Mouse (Mus musculus): ENCODE results near the gene Olfr1396. TPM values are rescaled to one million over a fixed set of nuclear protein-coding genes. Genes with fewer than 3 reads are reported as not detected.

Gene Olfr1396
- total and polyA plus RNA-seq, 2 experiments from 2014 or later: 0.05 TPM

GRCm38 (mm10) chr11:49101500-49101899, 13.2 kb downstream of the Olfr1396 start:
- ATAC-seq: no peak

GRCm38 (mm10) chr11:49100409-49100808, 14.3 kb downstream of the Olfr1396 start:
- DNase-seq (no peak), ATAC-seq (no peak)
- WGBS: 82% methylated on average over 3 of the region's 3 CpGs

More at GRCm38 (mm10) chr11:49101500-49101899, 13.2 kb downstream of the Olfr1396 start:
- Histone ChIP-seq H3K36me3 (ENCODE audit: insufficient read depth) (no peaks in the 10 kb centered on the region), H3K27me3 (ENCODE audit: insufficient read depth, low read length) (no peaks in the 10 kb centered on the region; the same call in 1 of the 2 replicates), H3K4me3 (ENCODE audit: low read depth, low read length) (no peak overlapping the region), H3K27ac (ENCODE audit: low read depth, low read length) (no peak overlapping the region), H3K4me2 (ENCODE audit: low read depth) (no peak overlapping the region), H3K9ac (no peak overlapping the region), H3K9me3 (ENCODE audit: low read length) (no peaks in the 10 kb centered on the region), H3K4me1 (ENCODE audit: insufficient read depth) (no peaks in the 10 kb centered on the region)
- WGBS: 63% methylated on average over 5 of the region's 5 CpGs
- TF ChIP-seq CTCF (IDR thresholded peaks at IDR 0.05; ENCODE audit: low read depth): no peak
- no peak for DNase-seq

GRCm38 (mm10) chr11:49095367-49095766, 19.3 kb downstream of the Olfr1396 start:
- H3K9ac ChIP-seq: no peak overlapping the region

More at GRCm38 (mm10) chr11:49100409-49100808, 14.3 kb downstream of the Olfr1396 start:
- Histone ChIP-seq H3K36me3 (ENCODE audit: insufficient read depth) (no peaks in the 10 kb centered on the region), H3K9ac (no peak overlapping the region), H3K27me3 (ENCODE audit: insufficient read depth, low read length) (no peaks in the 10 kb centered on the region; the same call in 1 of the 2 replicates), H3K4me2 (ENCODE audit: low read depth) (no peak overlapping the region), H3K4me1 (ENCODE audit: insufficient read depth) (no peaks in the 10 kb centered on the region), H3K4me3 (ENCODE audit: low read depth, low read length) (no peak overlapping the region), H3K9me3 (ENCODE audit: low read length) (no peaks in the 10 kb centered on the region), H3K27ac (ENCODE audit: low read depth, low read length) (no peak overlapping the region)
- no peak for TF ChIP-seq CTCF (IDR thresholded peaks at IDR 0.05; ENCODE audit: low read depth)

GRCm38 (mm10) chr11:49093861-49094660, 20.6 kb downstream of the Olfr1396 start:
- Histone ChIP-seq H3K27ac (ENCODE audit: low read depth, low read length) (no peak overlapping the region), H3K4me2 (ENCODE audit: low read depth) (no peak overlapping the region), H3K4me1 (ENCODE audit: insufficient read depth) (no peaks in the 10 kb centered on the region), H3K27me3 (ENCODE audit: insufficient read depth, low read length) (no peaks in the 10 kb centered on the region), H3K4me3 (ENCODE audit: low read depth, low read length) (no peak overlapping the region), H3K36me3 (ENCODE audit: insufficient read depth) (no peaks in the 10 kb centered on the region), H3K9ac (no peak overlapping the region), H3K9me3 (ENCODE audit: low read length) (no peaks in the 10 kb centered on the region)
- DNase-seq (no peak), ATAC-seq (no peak)
- no peak for TF ChIP-seq CTCF (IDR thresholded peaks at IDR 0.05; ENCODE audit: low read depth)
- WGBS: 94% methylated on average over 6 of the region's 6 CpGs

More at GRCm38 (mm10) chr11:49095367-49095766, 19.3 kb downstream of the Olfr1396 start:
- H3K27me3 ChIP-seq (ENCODE audit: insufficient read depth, low read length): no peaks in the 10 kb centered on the region
- H3K27ac ChIP-seq (ENCODE audit: low read depth, low read length): no peak overlapping the region
- no peaks in the 10 kb centered on the region for H3K4me1 ChIP-seq (ENCODE audit: insufficient read depth)
- no peaks in the 10 kb centered on the region for H3K9me3 ChIP-seq (ENCODE audit: low read length)
- WGBS: 57% methylated on average over 4 of the region's 4 CpGs
- ATAC-seq (no peak), DNase-seq (no peak)
- H3K4me2 ChIP-seq (ENCODE audit: low read depth): no peak overlapping the region
- no peak overlapping the region for H3K4me3 ChIP-seq (ENCODE audit: low read depth, low read length)
- no peak for TF ChIP-seq CTCF (IDR thresholded peaks at IDR 0.05; ENCODE audit: low read depth)
- no peaks in the 10 kb centered on the region for H3K36me3 ChIP-seq (ENCODE audit: insufficient read depth)

- Histone ChIP-seq H3K4me2 (ENCODE audit: low read depth) (no peak overlapping the region), H3K9me3 (ENCODE audit: low read length) (no peaks in the 10 kb centered on the region), H3K4me3 (ENCODE audit: low read depth, low read length) (no peak overlapping the region), H3K9ac (no peak overlapping the region), H3K27me3 (ENCODE audit: insufficient read depth, low read length) (no peaks in the 10 kb centered on the region), H3K4me1 (ENCODE audit: insufficient read depth) (no peaks in the 10 kb centered on the region), H3K36me3 (ENCODE audit: insufficient read depth) (no peaks in the 10 kb centered on the region), H3K27ac (ENCODE audit: low read depth, low read length) (no peak overlapping the region)
- TF ChIP-seq CTCF (IDR thresholded peaks at IDR 0.05; ENCODE audit: low read depth): no peak
- no peak for ATAC-seq
- no peak for DNase-seq
- WGBS: 90% methylated on average over 2 of the region's 2 CpGs
Observed at GRCm38 (mm10) chr11:49092786-49093185, 21.9 kb downstream of the Olfr1396 start.

- no peak overlapping the region for H3K9ac ChIP-seq
- no peaks in the 10 kb centered on the region for H3K36me3 ChIP-seq (ENCODE audit: insufficient read depth)
- TF ChIP-seq CTCF (IDR thresholded peaks at IDR 0.05; ENCODE audit: low read depth): no peak
- H3K27me3 ChIP-seq (ENCODE audit: insufficient read depth, low read length): no peaks in the 10 kb centered on the region
- no peak overlapping the region for H3K4me2 ChIP-seq (ENCODE audit: low read depth)
- ATAC-seq: no peak
- H3K27ac ChIP-seq (ENCODE audit: low read depth, low read length): no peak overlapping the region
- no peaks in the 10 kb centered on the region for H3K9me3 ChIP-seq (ENCODE audit: low read length)
- H3K4me3 ChIP-seq (ENCODE audit: low read depth, low read length): no peak overlapping the region
- H3K4me1 ChIP-seq (ENCODE audit: insufficient read depth): no peaks in the 10 kb centered on the region
- WGBS: 97% methylated on average over 1 of the region's 1 CpGs
- DNase-seq: no peak
Observed at GRCm38 (mm10) chr11:49092053-49092586, 22.6 kb downstream of the Olfr1396 start.

- H3K27ac ChIP-seq (ENCODE audit: low read depth, low read length): no peak overlapping the region
- H3K36me3 ChIP-seq (ENCODE audit: insufficient read depth): no peaks in the 10 kb centered on the region
- TF ChIP-seq CTCF (IDR thresholded peaks at IDR 0.05; ENCODE audit: low read depth): no peak
- H3K27me3 ChIP-seq (ENCODE audit: insufficient read depth, low read length): no peaks in the 10 kb centered on the region
- H3K9ac ChIP-seq: no peak overlapping the region
- ATAC-seq (no peak), DNase-seq (no peak)
- H3K9me3 ChIP-seq (ENCODE audit: low read length): no peaks in the 10 kb centered on the region
- H3K4me2 ChIP-seq (ENCODE audit: low read depth): no peak overlapping the region
- H3K4me1 ChIP-seq (ENCODE audit: insufficient read depth): no peaks in the 10 kb centered on the region
- 83% methylated on average over 4 of the region's 4 CpGs for WGBS
- H3K4me3 ChIP-seq (ENCODE audit: low read depth, low read length): no peak overlapping the region
Observed at GRCm38 (mm10) chr11:49091171-49091570, 23.5 kb downstream of the Olfr1396 start.

Data from forebrain, postnatal 0 days (tissue).